Mouse (Mus musculus) heart, postnatal 0 days (tissue): ENCODE data around the gene Pik3c2b. TPM values are rescaled to one million over a fixed set of nuclear protein-coding genes. Genes with fewer than 3 reads are reported as not detected.

Experiments used
- ATAC-seq: fragments of 200-750 bp; cut with Nextera tagmentation; 2 replicates; pipeline ENCODE4 v1.8.0; 2017; ENCODE audit warnings: low read depth, moderate number of reproducible peaks, moderate library complexity; ENCODE audit not compliant: insufficient read depth
- DNase-seq: peaks from one replicate; pipeline ENCODE4 v3.0.0-alpha.2; 2016; ENCODE audit warnings: low spot score
- H3K27ac ChIP-seq: fragments of 300-500 bp; sonication (generic); 2 replicates; pipeline ENCODE4 v1.5.1; 2014; ENCODE audit warnings: low read depth, mild to moderate bottlenecking
- H3K27me3 ChIP-seq: fragments of 300-500 bp; sonication (generic); 2 replicates; pipeline ENCODE4 v1.6.1; 2014; ENCODE audit warnings: low read length, mixed read lengths; ENCODE audit not compliant: control insufficient read depth, insufficient read depth
- H3K36me3 ChIP-seq: fragments of 300-500 bp; sonication (generic); replicated peaks from 2 replicates; pipeline ENCODE4 v1.6.1; 2014; ENCODE audit warnings: low read length, mixed read lengths; ENCODE audit not compliant: control insufficient read depth, insufficient read depth
- H3K4me1 ChIP-seq: fragments of 300-500 bp; sonication (generic); 2 replicates; pipeline ENCODE4 v1.6.1; 2014; ENCODE audit warnings: antibody characterized with exemption; ENCODE audit not compliant: control insufficient read depth, insufficient read depth
- H3K4me2 ChIP-seq: fragments of 300-500 bp; sonication (generic); 2 replicates; pipeline ENCODE4 v1.6.1; 2014; ENCODE audit warnings: low read depth, mild to moderate bottlenecking, low read length, moderate library complexity
- H3K4me3 ChIP-seq: fragments of 300-500 bp; sonication (generic); 2 replicates; pipeline ENCODE4 v1.5.1; 2014; ENCODE audit warnings: low read depth, low read length
- H3K9ac ChIP-seq: fragments of 300-500 bp; sonication (generic); replicated peaks from 2 replicates; pipeline ENCODE4 v1.6.1; 2014; ENCODE audit warnings: low read depth, low read length, mixed read lengths
- H3K9me3 ChIP-seq: fragments of 300-500 bp; sonication (generic); replicated peaks from 2 replicates; pipeline ENCODE4 v1.6.1; 2016; ENCODE audit warnings: low read length; ENCODE audit not compliant: control insufficient read depth
- CTCF ChIP-seq: IDR thresholded peaks from 2 replicates; pipeline ENCODE4 v1.5.1; 2016; ENCODE audit warnings: antibody characterized with exemption, control low read depth, low read depth
- EP300 ChIP-seq: IDR thresholded peaks from 2 replicates; pipeline ENCODE4 v1.6.1; 2016; ENCODE audit warnings: antibody characterized with exemption, low read depth
- WGBS: fragments of 180-500 bp; shearing (Covaris S2); extraction: QIAGEN DNeasy Blood & Tissue Kit; methylation state at CpG from one replicate; pipeline ENCODE4 v1.1.7; 2014; 5-methylcytosine and 5-hydroxymethylcytosine counted together
- polyA plus RNA-seq: library from polyadenylated mRNA; unstranded; fragments of >200 nt; fragmentation: Nextera tagmentation; extraction: Ambion mirVana; gene quantifications from 2 replicates; pipeline ENCODE4 v1.2.1, GENCODE M21; 2015
- total RNA-seq: library from RNA; depleted of rRNA; stranded (reverse); fragments of >200 nt; gene quantifications from 2 replicates; pipeline ENCODE4 v1.2.3, GENCODE M21; 2014; ENCODE audit warnings: low replicate concordance

Gene Pik3c2b
- total and polyA plus RNA-seq, 2 experiments from 2014 or later = 7.8 to 16.3 TPM

DNA sequence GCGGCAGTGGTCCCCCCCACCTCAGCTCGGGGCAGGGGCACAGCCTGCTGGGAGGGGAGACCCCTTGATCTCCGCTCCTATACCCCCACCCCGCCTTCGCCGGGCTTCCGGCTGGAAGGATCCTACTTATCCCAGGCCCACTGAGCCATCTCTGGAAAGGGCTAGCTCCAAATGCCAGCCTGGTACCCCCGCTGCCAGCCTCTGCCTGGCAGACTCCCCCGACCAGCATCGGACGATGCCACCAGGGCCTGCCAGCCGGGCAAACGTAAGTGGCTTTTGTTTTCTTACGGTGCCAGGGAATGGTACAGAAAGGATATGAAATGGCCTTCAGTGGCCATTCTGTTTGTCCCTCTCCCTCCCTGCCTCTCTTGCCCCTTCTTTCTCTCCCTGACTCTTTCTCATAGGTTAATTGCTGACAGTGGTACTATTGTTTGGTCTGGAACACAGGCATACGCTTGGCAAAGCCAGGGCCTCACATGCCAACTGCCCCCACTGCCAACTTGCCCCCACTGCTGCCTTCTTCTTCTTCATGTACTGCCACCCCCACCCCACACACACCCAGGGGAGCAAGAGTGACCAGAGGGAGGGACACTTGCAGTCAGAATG, 23.3 kb downstream of the Pik3c2b start:
- peak; percentile 6; the same call in 1 of the 2 replicates for ATAC-seq

DNA sequence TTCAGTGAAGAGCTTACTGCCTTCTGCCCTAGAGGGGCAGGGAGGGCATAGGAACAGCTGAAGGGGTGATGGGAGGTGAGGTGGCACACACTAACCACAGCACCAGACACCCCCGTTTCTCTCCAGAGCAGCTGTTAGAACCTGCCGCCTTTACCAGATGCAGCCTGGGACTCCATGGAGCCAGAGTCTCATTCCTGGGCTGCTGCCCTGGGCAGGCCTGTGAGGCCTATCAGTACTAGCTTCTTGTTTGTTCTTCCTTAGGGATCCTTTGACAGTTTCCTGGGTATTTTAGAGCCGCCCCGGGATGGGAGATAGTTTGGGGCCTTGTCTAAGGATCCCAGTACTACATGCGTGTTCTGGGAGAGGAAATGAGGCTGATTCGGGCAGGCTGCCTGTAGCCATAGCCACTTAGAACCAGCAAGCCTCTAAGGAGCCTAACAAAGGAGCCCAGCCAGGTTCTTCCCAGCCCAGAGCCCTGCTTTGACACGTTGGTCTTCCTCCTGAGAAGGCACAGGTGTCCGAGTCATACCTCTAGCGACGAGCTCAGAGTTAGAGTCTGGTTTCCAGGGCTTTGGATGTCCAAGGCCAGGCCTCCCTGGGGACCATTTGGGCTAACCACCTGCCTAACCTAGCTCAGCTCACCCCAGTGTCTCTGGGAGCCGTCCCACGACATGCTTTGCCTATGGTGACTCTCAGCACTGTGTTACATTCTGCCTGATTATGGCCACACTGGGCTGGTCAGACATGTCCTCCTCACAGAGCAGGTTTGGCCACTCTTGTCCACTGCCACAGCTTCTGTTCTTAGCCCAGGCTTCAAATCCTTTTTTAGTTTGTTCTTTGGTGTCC, 24.0 kb downstream of the Pik3c2b start:
- peak overlapping the region; percentile 53 for H3K4me2 ChIP-seq
- DNase-seq (no peak), ATAC-seq (no peak)
- TF ChIP-seq CTCF (no peak), EP300 (no peak)
- peaks cover 48% of the 10 kb centered on the region for H3K4me1 ChIP-seq
- H3K27me3 ChIP-seq = no peaks in the 10 kb centered on the region
- 40% methylated on average over 12 of the region's 12 CpGs for WGBS
- H3K9me3 ChIP-seq = no peaks in the 10 kb centered on the region
- peak overlapping the region; percentile 39 for H3K4me3 ChIP-seq
- H3K27ac ChIP-seq = peak overlapping the region; percentile 96
- peaks cover 26% of the 10 kb centered on the region for H3K36me3 ChIP-seq
- peak overlapping the region; percentile 54 for H3K9ac ChIP-seq

More for the DNA sequence above, 23.3 kb downstream of the Pik3c2b start:
- Histone ChIP-seq H3K9me3 (no peaks in the 10 kb centered on the region), H3K4me3 (peak overlapping the region; percentile 39), H3K36me3 (peaks cover 26% of the 10 kb centered on the region; the same call in 1 of the 2 replicates), H3K27ac (peak overlapping the region; percentile 96), H3K9ac (peak overlapping the region; percentile 54), H3K4me2 (peak overlapping the region; percentile 53), H3K27me3 (no peaks in the 10 kb centered on the region), H3K4me1 (peaks cover 48% of the 10 kb centered on the region)
- WGBS = 49% methylated on average over 15 of the region's 15 CpGs
- TF ChIP-seq CTCF = no peak
- TF ChIP-seq EP300 = no peak
- DNase-seq = no peak

DNA sequence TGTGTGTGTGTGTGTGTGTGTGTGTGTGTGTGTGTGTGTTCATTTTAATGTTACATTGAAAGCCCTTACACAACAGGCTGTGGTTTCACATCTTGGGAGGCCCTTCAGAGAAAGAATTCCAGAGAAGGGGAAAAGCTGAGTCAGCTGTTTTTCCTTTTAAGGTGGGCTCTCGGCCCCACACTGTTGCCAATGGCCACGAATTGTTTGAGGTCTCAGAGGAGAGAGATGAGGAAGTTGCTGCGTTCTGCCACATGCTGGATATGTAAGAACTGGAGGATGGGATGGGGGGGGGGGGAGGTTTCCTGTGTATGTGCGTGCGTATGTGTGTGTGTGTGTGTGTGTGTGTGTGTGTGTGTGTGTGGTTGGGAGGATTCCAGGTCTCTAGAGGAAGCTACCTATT, 24.7 kb downstream of the Pik3c2b start:
- Histone ChIP-seq H3K4me3 (peak overlapping the region; percentile 39; the same call in 1 of the 2 replicates), H3K4me1 (peaks cover 48% of the 10 kb centered on the region), H3K36me3 (peaks cover 27% of the 10 kb centered on the region), H3K27ac (peak overlapping the region; percentile 96), H3K4me2 (peak overlapping the region; percentile 53), H3K27me3 (no peaks in the 10 kb centered on the region), H3K9ac (0 out of 2 replicates have a peak overlapping the region, but pooled peaks have one; percentile 54), H3K9me3 (no peaks in the 10 kb centered on the region)
- TF ChIP-seq EP300 = no peak; the same call in 1 of the 2 replicates
- no peak for TF ChIP-seq CTCF
- no peak for ATAC-seq
- peak; percentile 64 for DNase-seq
- WGBS = 38% methylated on average over 5 of the region's 5 CpGs

GRCm38 (mm10) chr1:133071666-133072381, 26.4 kb downstream of the Pik3c2b start:
- peaks cover 30% of the 10 kb centered on the region for H3K36me3 ChIP-seq
- H3K27ac ChIP-seq = peak overlapping the region; percentile 86
- ATAC-seq (no peak), DNase-seq (no peak)
- H3K4me2 ChIP-seq = no peak overlapping the region
- no peaks in the 10 kb centered on the region for H3K27me3 ChIP-seq
- no peak overlapping the region for H3K4me3 ChIP-seq
- no peak for TF ChIP-seq CTCF
- no peak for TF ChIP-seq EP300
- no peak overlapping the region for H3K9ac ChIP-seq
- 49% methylated on average over 16 of the region's 16 CpGs for WGBS
- peaks cover 56% of the 10 kb centered on the region for H3K4me1 ChIP-seq
- no peaks in the 10 kb centered on the region for H3K9me3 ChIP-seq

- TF ChIP-seq EP300 (peak; percentile 85; the same call in 1 of the 2 replicates), CTCF (no peak)
These were observed 27.9 kb downstream of the Pik3c2b start for GRCm38 (mm10) chr1:133073327-133073856.

More at GRCm38 (mm10) chr1:133073327-133073856, 27.9 kb downstream of the Pik3c2b start:
- DNase-seq (peak; percentile 81), ATAC-seq (peak; percentile 67)
- H3K4me1 ChIP-seq = peaks cover 55% of the 10 kb centered on the region
- H3K27me3 ChIP-seq = no peaks in the 10 kb centered on the region
- no peak overlapping the region for H3K9ac ChIP-seq
- peak overlapping the region; percentile 86 for H3K27ac ChIP-seq
- 0 out of 2 replicates have a peak overlapping the region, but pooled peaks have one; percentile 12 for H3K4me2 ChIP-seq
- H3K4me3 ChIP-seq = no peak overlapping the region
- WGBS = 52% methylated on average over 9 of the region's 9 CpGs
- no peaks in the 10 kb centered on the region for H3K9me3 ChIP-seq
- H3K36me3 ChIP-seq = peaks cover 39% of the 10 kb centered on the region
